Mouse (Mus musculus): Measurements from ENCODE around the gene Mmp28.

Mmp28 gene

GRCm38 (mm10) chr11:83462711-83463244 lies at the start of gene Mmp28:
Mmp28 (minus strand) TSS chr11:83463071.
- DNase-seq = peak; percentile 63

GRCm38 (mm10) chr11:83509521-83509920 lies 46.6 kb upstream of the Mmp28 start:
- no peak for DNase-seq

- DNase-seq = no peak
These were observed 41.4 kb upstream of the Mmp28 start for GRCm38 (mm10) chr11:83504308-83504707.

GRCm38 (mm10) chr11:83495571-83495970 lies 32.7 kb upstream of the Mmp28 start:
- no peak for DNase-seq

DNA sequence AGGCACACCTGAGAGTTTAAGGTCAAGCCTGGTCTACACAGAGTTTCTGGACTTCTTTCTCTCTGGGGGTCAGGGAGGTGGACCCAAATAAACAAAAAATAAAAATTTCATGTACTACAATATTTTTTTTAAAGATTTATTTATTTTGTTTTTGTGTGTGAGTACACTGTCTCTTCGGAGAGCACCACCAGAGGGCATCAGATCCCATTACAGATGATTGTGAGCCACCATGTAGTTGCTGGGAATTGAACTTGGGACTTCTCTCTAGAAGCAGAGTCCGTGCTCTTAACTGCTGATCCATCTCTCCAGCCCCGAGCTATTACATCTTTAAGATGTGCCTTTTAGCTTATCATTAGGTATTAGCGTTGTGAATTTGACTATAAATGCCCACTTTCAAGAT lies 28.6 kb upstream of the Mmp28 start:
- no peak for DNase-seq

DNA sequence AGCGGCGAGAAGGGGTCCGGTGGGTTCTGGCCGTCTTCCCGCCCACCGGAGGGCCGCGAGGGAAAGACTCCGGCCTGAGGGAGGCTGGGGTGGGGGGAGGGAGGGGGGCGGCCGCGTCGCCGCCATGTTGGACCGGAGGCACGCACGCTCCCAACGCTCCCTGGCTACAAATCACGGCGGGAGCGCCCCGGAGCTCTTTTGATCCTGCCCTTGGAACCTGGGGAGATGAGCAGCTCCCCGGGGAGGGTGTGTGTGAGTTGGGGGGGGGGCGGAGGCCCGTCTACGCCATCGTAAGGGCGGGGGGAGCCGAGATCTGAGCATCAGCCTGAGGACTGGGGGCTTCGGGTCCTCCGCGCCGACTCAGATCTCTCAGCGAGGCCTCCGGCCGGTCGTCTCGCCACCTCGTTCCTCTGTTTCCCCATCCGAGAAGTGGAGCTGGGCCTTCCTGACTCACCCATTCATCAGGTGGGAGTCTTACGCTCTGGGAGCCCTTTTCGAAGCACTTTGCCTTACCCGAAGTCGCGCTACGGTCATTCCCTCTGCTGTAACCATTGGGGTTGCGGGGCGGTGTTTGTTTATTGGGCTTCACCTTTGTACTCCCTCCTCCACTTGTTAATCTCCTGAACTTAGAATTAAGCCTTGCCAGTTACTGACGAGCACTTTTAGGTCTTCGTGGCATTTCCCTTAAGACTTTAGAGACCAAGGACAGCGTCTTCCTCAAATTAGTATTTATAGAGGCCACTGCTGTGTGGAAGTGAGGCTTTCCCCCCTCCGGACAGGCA lies 10.6 kb upstream of the Mmp28 start:
- DNase-seq = peak; percentile 64

- peak; percentile 97 for DNase-seq
These were observed 9.7 kb upstream of the Mmp28 start, which contains the start of gene Taf15 for GRCm38 (mm10) chr11:83472324-83473234. Taf15 (plus strand) TSS chr11:83473086.

DNA sequence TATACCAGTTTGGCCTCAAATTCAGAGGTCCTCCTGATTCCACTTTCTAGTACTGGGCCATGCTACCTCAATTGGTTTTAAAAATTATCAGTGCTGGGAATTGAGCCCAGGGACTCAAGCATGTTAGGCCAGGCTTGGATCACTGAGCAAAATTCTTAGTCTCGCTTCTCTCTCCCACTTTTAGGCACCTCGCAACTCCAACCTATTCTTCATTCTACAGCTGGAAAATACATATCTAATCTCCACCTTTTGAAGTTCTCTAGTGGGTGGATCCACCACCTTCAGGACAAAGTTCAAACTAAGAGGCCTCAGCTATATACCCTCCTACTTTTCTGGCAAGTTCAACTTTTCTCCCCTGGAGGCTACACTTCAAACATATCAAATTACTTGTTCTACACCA lies 8.9 kb upstream of the Mmp28 start:
- DNase-seq = no peak

- DNase-seq = no peak
These were observed 5.9 kb upstream of the Mmp28 start for GRCm38 (mm10) chr11:83468765-83469164.

GRCm38 (mm10) chr11:83467120-83467652 lies 4.3 kb upstream of the Mmp28 start:
- peak; percentile 83 for DNase-seq

DNA sequence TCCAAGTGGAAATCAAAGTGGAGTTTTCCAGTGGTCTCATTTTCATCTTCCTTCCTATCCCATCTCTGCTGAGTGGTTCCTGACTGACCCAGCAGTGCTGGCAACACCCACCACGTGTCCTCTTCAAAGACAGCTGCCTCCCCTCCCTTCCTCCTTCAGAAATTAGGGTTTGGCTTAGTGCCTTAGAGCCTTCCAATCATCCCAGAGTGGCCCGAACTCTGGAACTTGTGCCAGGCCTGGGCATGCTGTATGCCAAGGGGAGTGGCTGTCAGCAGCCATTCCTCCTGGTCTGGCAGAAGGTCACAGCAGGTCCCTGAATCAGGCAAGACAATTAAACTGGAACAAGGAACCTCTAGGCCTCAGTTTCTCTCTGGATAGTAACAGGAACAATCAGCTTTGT lies 3.1 kb upstream of the Mmp28 start:
- peak; percentile 75 for DNase-seq

GRCm38 (mm10) chr11:83461462-83462027 lies 1.3 kb downstream of the Mmp28 start:
- no peak for DNase-seq

- DNase-seq = no peak
These were observed 4.8 kb downstream of the Mmp28 start for GRCm38 (mm10) chr11:83457912-83458601.

DNA sequence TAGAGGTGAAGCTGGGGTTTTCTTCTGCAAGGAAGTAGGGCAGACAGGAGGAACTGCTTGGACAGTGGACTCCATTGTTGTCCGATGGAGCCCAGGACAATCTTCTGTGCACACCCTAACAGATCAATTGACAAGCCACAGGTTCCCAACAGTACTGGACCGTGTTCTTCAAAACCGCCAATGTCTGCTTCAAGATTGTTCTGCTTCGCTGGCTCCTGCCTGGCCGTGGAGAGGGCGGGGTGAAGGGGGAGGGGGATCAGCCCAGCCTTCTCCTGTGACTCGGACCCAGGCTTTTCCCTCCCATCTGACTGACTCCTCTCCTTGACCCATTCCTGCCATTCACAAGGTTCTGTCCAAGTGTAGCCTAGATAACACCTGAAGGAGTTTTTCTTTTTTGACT lies 5.6 kb downstream of the Mmp28 start:
- DNase-seq = no peak

DNA sequence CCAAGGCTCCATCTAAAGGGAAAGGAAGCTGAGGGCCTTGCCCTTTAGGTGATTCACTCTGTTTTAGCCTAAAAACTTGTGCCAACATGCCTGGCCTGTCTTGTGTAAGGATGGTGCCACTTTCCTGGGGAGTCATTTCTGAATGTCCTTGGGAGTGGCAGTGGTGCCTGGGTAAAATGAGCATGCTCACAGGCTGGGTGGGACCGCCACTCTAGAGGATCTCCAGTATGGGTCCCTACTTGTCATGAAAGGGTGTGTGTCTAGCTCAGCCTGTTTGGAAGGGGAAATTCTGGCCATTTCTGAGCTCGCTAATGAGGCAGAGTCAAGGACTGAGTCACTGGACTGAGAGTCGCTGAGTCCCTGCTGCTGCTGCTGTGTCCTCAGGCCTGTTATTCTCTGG lies 7.3 kb downstream of the Mmp28 start:
- DNase-seq = no peak

GRCm38 (mm10) chr11:83454548-83454947 lies 8.3 kb downstream of the Mmp28 start:
- peak; percentile 36 for DNase-seq

GRCm38 (mm10) chr11:83451281-83451680 lies 11.6 kb downstream of the Mmp28 start:
- no peak for DNase-seq

DNA sequence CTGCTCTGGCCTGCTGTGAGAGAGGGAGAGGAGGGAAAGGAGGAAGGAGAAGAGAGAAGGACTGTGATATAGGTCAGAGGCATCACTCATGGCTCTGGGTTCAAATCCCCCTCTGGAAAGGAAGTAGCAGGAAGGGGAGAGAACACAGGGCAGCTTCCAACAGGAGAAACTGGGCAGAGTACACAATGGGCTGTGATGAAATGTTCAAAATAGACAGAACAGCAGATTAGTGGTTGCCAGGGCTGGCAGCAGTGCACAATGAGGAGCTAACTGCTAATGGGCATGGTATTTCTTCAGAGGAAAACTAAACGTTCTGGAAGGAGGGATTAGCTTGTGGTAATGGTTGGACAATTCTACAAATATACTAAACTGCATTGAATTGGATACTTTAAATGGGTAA lies 12.3 kb downstream of the Mmp28 start:
- DNase-seq = no peak

GRCm38 (mm10) chr11:83449298-83449697 lies 13.6 kb downstream of the Mmp28 start:
- DNase-seq = no peak

- peak; percentile 28 for DNase-seq
These were observed 14.0 kb downstream of the Mmp28 start for GRCm38 (mm10) chr11:83448927-83449236.

GRCm38 (mm10) chr11:83448021-83448926 lies 14.6 kb downstream of the Mmp28 start:
- DNase-seq = peak; percentile 35
